Mouse (Mus musculus) mouse trophoblast stem cell (cell line): ENCODE measurements around the gene Snx11.

Source experiments
- in situ Hi-C, 2 experiments: fragments of 300-500 bp; cut with MseI, MboI; formaldehyde crosslinking; loops; 2 replicates in 1 of 2; 3 replicates in 1 of 2; pipeline ENCODE4 v1.15.1; 2025

Gene Snx11

DNA sequence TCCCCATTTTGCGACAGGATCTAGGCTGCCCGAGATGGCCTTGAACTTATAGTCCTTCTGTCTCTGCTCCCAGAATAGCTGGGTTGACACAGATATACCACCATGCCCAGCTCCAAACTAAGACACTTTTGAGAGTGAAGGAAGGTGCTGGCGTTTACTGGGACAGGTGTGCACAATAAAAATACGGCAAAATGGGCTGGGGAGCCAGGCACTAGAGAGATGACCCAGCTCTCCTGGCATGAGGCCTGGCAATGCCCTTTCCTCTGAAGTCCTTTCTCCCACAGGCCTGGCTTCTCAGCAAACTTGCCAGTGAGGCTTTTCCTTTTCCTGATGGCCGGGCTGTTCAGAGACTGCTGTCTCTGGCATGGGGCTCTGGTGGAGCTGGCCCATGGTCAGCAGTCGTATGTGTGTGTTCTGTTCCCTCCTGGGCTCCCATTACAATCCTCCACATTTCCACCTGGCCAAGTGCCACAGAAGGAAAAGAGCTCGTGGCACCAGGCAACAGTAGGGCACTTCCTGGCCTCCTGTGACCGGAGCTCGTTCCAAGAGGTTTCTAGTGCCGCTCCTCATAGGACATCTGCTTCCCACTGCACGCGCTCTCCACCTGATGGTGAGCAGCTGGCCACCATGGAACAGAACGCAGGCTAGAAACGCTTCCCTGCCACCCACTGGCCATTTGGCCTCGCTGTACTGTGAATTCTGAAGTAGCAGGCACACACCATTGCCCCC, 14.5 kb downstream of the Snx11 start:
- in situ Hi-C loops, result no loop called here

DNA sequence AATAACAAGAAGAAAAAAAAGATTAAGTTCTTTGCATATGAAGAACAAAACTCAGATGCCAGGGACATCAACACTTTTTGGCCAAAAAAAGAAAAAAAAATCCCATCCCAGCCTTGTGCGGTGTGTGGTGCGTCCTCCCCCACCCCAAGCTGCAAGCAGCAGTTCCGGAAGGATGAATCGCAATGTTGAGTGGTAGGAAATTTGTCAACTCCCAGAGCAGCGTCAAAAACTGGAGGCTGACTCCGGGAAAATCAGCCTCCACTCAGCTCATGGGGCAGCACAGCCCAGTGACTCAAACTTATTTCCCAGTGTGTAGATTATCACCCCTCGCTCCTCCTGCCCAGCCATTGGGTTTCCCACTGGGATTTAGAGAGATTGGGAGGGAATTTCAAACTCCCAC, 15.4 kb downstream of the Snx11 start:
- in situ Hi-C loops, result no loop called here

DNA sequence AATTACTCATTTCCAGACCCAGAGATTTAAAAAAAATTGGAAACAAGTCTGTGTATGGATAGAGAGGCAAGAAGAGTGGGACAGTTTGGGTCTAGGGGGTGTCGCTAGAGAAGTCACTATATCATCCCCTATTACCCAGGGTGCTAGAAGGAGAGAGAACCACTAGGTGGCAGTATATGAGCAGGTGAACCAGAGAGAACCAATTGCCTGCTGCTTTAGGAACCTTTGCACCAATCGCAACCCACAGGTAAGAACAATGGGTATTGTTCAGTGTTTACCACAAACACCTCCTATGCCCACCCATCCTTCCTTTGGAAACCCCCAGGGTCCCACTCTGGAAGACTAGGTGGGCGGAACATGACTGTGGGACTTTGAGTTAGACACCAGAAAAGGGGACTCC, 17.3 kb downstream of the Snx11 start:
- in situ Hi-C loops, result no loop called here

DNA sequence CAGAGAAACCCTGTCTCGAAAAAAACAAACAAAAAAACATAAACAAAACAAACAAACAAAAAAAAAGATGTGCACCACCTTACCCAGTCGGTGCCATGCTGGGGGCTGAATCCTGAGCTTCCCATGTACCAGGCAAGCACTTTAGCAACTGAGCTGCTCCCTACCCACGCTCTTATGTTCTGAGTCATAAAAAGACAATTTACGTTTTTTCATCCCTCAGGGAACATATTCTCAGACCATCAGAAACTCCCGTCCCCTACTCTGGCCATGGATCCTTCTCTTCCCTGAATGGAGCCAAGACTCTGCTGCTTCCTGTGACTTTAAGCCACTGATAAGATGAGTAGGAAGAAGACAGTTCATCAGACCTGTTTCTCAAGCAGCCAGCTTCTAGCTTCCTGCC, 19.0 kb downstream of the Snx11 start:
- in situ Hi-C loops, result no loop called here

DNA sequence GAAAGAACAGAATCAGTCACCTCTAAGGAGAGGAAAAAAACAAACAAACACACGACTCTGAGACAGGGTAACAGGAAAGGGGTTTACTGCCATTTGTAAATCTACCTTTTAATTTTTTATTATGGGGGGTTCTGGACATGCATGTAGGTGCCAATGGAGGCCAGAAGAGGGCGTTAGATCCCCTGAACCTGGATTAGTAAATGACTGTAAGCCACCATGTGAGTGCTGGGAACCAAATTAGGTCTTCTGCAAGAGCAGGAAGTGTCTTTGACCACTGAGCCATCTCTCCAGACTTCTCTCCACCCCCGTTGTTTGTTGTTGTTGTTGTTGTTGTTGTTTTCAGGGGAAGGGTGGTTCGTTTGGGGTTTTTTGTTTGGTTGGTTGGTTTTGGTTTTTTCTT, 19.9 kb downstream of the Snx11 start:
- in situ Hi-C loops, result no loop called here

DNA sequence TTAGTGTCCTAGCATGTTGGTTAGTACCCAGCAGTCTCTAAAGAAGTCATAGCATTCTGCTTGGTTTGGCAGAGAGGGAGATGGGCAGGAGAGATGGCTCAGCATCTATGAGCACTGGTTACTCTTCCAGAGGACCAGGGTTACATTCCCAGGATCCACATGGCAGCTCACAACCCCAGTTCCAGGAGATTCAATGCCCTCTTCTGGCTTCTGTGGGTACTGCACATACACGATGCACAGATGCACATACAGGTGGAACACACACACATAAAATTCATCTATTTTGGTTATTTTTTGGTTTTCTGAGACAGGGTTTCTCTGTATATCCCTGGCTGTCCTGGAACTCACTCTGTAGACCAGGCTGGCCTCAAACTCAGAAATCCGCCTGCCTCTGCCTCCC, 22.1 kb downstream of the Snx11 start:
- in situ Hi-C loops, result no loop called here

DNA sequence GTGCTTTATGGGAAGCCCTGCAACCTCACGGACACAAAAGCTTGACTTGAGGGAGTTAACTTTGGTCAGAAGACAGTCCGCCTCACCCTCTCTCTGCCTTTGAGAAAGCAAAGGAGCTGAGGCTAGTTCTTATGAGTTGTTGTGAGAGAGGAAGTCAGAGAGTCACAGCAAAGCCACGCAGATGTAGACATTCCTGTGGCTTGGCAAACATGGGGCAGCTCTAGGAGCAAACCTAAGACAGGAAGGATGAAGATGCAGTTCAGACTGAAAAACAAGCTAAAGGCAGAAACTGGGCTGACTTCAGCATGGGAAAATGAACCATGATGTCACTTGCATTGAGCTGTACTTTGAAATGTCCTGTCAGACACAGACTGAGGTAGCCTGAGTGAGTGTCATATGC, 29.8 kb downstream of the Snx11 start:
- in situ Hi-C loops, result no loop called here

DNA sequence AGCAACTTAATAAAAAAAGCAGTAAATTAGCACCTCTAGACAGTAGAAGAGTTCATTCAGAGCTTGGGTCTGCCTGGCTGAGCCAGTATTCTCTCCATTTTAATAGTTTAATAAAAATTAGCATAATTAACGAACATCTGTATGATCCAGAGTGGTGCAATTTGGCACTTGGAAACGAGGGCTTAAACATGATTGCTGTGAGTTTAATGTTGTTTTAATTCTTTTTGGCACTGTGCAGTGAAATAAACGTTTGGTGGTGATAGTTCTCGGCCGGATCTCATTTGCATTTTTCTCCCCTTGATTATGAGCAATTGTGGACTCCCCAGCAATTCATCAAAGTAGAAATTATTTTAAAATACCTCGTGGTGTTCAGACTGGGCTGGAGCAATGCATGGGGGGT, 30.7 kb downstream of the Snx11 start:
- in situ Hi-C loops, result no loop called here

DNA sequence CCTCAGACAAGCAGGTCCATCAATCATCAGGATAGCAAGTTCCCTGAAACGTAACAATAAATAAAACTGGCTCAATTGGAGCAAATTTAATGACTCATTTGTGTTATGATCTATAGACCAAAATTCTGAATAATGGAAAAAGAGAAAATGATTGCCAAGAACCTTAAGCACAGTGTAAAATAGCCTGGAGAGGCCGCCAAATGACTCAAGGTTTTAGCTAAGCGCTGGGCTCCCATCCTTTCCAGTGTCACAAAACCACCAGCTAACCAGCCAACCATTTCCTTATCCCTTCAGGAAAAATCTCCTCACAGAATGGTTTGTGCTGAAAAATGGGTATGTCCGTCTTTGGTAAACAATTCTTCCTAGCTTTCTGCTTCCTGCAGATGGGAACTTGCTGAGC, 33.5 kb downstream of the Snx11 start:
- in situ Hi-C loops, result no loop called here

DNA sequence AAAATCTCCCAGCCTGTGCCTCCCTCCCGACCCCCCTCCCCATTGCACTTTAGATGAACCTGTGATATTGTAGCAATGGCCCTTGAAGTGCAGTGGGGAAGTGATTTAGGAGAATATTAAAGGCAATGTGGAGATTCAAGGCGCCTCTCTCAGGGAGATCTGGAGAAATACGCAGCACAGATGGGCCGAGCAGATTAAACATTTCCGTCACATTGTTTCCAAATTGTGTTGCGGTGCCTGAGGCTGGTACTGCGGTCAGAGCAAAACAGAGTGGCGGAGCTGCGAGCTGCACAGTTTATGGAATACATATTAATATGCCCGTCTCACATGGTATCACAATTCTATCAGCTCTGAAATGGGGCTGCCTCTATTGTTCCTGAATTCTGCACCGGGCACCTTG, 34.4 kb downstream of the Snx11 start:
- in situ Hi-C loops, result no loop called here

DNA sequence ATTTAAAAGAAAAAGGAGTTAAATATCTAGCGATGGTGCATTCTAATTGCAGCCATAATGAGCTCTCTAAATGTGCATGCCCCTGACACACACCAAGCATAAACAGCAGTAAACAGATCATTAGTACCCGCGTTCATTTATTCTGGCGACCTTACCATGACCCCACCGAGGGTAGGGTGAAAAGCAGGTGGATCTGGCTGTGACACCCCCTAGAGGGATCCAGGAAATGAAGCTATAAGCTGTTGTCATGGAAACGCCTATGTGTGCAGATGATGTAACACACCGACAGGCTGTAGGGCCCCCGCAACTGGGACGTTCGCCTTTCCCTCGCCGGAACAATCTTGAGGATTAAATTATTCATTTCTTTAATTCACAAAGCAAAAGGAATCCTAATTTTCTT, 35.4 kb downstream of the Snx11 start:
- in situ Hi-C loops, result no loop called here

DNA sequence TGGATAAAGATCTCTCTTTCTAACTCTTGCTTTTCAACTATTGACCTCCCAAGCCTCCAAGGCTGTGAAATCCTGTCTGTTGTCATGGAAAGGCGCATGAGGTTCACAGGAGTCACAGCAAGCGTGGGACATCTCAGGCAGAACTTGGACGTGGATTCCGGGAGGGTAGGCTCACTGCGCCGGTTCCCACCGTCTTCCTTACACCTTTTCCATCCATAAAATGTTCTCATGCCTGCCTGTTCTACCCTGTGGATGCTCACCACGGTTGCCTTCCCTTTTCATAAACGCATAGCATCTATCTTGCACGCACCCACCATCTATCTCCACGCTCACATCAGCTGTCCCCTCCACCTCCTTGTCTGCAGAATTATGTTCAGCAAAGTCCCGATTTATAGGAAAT, 36.6 kb downstream of the Snx11 start:
- in situ Hi-C loops, result no loop called here

DNA sequence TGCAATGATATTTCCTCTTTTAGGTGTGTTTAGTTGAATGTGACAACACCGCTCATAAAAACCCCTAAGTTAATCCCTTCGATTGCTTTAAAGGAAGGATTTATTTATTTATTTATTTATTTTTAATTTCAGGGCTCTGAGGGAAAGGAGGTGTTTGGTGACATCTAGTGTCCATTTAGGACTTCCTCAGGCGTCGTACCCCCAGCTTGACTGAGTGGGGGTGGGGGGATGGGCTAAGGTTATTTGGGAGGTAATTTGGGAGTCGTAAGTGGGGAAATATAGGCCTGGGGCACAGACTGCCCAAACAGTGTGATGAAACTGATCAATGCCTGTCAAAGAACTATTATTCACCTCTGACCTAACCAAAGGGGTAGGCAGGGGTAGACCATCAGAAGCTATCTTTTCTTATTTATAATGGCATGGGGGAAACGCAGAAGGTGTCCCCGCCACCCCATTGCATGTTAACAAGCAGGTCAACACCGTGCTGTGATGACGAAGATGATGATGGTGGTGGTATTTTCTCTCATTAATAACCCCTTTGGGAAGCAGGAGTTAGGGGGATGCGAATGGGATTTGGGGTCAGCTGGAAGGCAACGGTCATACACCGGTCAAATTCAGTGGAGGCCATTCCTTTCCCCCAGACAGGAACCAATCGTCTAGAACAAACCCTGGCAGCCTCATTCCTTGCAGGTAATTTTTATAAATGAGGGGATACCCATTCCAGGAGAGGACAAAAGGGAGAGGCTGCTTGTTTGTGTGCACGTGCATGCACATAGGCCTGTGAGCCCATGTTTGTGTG, 39.5 kb downstream of the Snx11 start:
- in situ Hi-C loops, result no loop called here

DNA sequence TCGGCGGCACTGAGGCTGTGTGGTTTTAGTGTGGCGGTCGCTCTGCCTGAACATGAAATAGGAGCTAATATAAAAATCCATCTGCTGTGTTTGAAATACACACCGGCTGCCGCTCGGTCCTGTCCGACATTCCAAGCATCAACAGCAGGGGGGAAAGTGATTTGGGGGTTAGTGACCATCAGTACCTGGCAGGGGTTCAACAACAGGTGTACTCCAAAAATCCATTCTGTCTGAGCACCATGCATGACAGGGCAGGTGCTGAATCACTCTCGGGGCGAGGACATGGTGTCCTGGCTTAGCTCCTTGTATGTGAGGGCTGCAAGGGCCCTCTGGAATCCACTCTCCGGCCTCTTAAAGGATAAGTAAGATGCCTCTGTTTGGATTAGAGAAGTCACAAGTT, 41.0 kb downstream of the Snx11 start:
- in situ Hi-C loops, result no loop called here

DNA sequence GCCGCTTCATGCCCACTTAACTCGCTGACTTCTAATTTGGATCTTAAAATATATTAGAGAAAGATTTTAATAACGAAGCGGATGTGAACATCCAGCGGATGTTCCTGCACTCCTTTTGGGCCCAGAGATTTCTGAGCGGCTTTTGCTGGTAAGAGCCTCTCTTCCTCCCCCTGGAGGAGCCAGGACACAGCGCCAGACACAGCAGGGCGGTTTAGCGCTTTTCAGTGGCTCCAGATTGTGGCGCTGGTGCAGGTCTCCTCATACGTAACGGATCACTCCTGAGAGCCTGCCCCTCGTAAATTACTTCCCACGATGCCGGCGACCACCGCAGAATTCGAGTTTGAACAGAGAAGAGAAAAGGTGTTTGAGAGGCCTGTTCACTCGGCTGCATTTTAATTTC, 41.5 kb downstream of the Snx11 start:
- in situ Hi-C loops, result no loop called here

DNA sequence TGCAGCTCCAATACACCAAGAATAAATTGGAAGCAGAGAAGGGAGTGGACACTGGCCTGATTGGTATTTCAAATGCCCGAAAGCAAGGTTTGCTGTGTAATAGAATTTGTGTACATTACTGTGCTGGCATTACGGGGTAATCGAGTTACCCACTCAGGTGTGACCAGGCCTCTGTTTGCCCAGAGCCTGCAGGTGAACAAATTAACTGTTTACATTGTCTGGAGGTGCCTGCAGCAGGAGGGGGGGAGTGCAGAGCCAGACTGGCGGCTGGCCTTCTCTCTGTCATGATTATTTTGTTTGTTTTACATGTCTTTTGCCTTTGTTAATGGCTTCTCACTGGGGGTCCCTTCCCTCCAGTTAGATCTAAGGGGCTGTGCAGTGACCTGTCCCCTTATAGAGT, 44.7 kb downstream of the Snx11 start:
- in situ Hi-C loops, result no loop called here

DNA sequence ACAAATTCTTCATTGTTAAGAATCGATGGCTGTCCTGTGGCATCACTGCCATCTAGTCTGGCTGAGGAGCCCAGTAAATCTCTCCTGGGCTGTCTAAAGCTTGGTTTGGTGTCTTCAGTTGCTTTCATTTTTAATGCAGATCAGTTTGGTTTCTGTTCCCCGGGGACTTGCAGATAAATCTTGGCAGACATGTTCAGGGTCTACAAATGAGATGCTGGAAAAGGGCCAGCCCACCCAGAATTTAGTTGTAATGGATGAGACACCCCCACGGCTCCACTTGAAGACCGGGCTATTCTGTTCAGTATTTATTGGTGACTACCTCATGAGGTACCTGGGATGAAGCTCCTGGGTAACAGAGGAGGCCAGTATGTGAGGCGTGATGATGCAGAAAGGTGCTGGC, 47.0 kb downstream of the Snx11 start:
- in situ Hi-C loops, result no loop called here

DNA sequence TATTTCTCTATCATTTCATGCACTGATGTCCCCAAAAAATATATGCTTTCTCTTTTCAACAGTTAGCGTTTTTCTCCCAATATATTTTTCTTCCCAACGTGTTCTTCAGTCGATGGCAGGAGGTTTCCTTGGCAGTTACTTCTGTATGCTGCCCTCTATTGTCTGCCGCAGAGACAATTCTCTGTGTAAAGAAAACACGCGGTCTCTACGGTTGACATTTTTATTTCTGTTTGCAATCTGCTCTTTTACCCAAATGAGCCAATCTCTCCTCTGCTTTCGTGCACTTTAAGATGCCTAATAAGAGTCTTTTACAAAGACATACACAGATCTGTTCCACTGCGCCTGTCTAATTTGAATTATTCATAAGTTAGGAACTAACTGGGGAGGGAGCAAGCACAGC, 47.9 kb downstream of the Snx11 start:
- in situ Hi-C loops, result no loop called here

DNA sequence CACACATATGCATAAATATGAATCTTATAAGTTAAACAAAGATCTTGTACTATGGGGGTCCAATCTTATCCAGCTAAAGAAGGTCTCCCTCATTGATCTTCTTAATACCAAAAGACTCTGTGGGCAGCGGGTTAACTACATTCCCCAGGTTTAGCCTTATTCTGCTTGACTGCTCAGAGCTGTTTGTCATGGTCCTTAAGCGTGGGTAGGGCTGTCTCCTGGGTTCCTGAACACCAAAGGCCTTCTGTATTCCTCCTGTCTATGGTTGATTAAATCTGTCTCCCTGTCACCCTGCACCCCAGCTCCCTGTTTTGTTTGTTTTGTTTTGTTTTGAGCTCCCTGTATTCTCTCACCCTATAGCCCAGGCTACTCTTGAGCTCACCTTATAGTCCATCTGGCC, 48.8 kb downstream of the Snx11 start:
- in situ Hi-C loops, result no loop called here

DNA sequence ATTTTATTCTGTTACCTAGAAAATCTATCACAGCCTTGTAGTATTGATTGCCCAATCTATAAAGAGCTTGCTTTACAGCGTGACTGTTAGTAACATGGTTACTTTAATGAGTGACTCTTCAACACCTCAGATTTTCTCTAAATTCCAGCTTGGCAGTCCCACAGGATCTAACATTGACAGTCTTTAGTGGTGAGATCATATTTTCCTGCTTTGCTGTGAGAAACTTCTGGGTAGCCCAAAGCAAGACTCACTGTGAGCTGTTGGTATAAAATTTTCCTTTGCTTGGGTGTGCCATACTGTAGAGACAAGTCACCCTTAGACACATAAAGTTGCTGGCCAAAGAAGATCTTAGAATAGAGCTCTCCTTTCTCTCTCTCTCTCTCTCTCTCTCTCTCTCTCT, 51.5 kb downstream of the Snx11 start:
- in situ Hi-C loops, result no loop called here

DNA sequence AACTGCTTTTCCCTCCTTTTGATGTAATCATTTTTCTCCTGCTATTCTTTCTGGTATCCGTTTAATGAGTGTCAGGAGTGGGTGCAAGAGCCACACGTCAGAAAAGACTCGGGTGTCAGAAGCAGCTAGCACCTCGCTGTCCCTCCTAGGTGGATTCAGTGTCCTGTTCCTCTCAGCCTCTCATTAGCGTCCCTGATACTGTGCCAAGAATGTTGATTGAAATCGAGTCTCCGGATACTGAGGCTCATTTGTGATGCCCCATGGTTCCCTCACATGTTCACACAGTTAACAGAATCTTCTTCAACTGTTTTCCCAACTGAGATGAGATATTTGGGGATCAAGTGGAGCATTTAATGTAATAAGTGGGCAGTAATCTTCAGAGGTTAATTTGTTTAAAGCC, 58.8 kb downstream of the Snx11 start:
- in situ Hi-C loops, result no loop called here
